Mouse (Mus musculus): ENCODE measurements around the gene Diras1.

DNA sequence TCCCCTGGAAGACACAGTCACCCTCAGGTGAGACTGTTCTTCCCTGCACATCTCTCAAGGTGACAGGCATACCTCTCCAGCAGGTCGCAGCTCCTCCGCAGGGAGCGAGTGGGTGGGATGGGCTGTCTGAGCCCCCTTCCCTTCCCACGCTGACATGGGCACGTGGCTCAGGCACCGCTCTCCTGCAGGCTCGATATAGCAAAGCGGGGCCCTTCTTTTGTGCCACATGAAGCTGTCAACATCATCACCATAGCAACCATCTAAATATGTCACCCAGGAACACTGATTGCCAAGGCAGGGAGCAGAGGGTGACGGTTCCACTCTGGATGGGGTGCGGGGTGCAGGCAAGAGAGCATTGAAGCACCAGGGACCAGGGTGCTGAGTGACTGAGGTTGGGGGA lies 24.3 kb downstream of the Diras1 start:
- TF ChIP-seq CTCF (IDR thresholded peaks at IDR 0.05; ENCODE audit: extremely low read depth, insufficient read length, insufficient replicate concordance, low read depth, low read length) (no peak), POLR2A (IDR thresholded peaks at IDR 0.05; ENCODE audit: low read depth, low read length) (no peak)

All from small intestine, adult 2 months (tissue).